Mouse (Mus musculus) heart, postnatal 10 days (tissue): ENCODE measurements around the gene Ccdc73. TPM values are rescaled to one million over a fixed set of nuclear protein-coding genes. Genes with fewer than 3 reads are reported as not detected.
"Not testable (repeated sequence)": the region's sequence is repeated elsewhere in the genome, so short reads cannot be mapped to it uniquely, and the experiment has no call there.

Experiments used
- DNase-seq, 2 experiments: peaks; one replicate each; pipeline ENCODE4 v3.0.0; 2021
- intact Hi-C: fragments of 180-260 bp; cut with DNase I; formaldehyde crosslinking; loops from one replicate; pipeline ENCODE4 v1.15.1; 2025
- total RNA-seq, 2 experiments: library from RNA; stranded (reverse); gene quantifications; 2 replicates each; pipeline ENCODE4 v1.2.3; 2021

Gene Ccdc73
- total RNA-seq, 2 experiments from 2014 or later, result 3.2 to 3.3 TPM

DNA sequence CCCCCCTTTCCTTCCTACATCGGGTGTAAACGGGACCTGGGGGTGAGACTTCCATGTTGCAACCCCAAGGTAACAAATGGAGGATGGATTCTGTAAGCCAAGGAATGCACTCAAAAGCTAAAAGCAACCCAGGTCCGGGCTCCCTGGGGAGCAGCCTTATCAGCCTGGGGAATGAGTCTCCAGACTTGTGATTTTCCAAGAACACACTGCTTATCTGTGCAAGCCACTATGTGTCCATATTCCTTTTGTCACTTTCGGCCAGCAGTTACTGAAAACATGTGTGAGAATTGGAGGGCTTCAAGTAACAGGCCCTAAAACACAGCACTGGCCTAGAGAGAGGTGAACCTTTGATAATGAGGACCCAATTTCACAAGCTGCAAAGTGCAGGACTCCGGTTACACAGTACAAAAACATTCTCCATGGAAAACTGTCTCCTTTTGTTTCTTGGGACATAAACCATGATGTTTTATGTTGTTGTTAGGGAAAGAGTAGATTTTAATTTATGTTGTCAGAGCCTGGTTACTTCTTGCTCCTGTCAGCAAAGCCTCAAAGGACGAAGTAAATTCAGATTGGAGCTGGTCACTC, 155.5 kb downstream of the Ccdc73 start:
- peak; percentile 48 to 51 for DNase-seq
- intact Hi-C loops, result no loop called here

DNA sequence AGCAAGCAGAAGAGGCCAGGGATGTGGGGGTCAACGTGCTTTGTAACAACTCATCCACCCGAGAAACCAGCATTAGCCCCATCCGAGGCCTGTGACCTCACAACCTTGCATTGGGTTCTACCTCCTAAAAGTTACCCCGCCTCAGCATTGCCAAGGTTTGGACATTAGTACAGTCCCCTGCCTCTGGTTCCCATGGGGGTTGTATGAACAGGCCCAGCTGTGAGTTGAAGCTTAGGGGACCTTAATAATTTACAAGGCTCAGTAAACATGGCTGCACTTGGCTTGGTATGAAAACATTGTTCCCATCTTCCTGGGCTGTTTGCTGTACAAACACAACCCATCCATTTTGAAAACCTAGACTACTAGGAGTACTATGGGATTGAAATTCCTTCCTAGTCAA, 156.2 kb downstream of the Ccdc73 start:
- no peak for DNase-seq

DNA sequence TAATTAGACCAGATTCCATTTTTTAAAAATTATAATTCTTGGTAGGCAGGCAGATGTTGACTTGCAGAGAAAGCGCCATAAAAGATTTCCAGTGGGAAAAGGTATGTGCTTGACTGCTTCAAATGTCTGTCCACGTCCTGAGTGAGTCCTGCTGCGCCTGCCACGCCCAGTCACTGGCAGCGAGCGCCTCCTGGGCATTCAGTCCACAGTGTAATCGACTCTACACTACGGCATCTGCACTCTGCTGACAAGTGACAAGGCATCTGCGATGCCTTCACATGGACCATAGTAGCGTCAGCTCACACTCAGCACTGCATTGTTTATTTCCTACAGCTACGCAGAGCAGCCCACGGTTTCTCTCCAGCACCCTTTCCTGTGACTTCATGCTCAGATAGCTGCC, 158.0 kb downstream of the Ccdc73 start:
- intact Hi-C loops, DNase-seq: not testable (repeated sequence)

More for the DNA sequence above, 156.2 kb downstream of the Ccdc73 start:
- intact Hi-C loops, result no loop called here

DNA sequence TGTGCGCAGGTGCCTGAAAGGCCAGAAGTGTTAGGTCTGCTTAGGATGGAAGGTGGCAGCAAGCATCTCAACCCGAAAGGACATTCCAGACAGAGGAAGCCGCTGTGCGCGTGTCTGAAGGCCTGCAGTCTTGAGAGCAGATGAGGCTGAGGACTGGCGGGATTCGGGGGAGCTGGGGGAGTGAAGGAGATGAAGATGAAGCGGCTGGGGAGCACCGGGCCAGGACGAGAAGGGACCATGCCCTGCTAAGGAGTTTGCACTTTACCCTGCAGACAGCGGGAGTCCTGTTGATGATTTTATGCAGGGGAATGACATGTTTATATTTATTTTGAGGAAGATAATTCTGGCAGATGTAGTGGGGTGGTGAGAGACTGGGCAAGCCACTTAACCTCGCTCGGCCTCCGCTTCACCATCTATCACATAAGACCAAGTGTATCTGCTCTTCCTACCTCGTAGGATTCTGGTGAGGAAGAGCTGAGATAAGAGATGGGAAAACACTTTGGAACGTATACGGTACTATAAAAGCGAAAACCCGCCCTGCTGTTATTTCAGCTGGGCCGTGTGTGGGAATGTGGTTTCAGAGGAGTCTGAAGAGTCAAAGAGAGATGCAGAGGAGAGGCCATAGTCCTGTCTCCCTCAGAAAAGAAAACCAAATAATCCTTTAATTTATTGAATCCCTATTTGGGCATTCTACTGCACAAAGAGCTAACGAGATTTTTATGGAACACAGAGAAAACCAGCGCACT, 159.5 kb downstream of the Ccdc73 start:
- intact Hi-C loops, result no loop called here
- no peak for DNase-seq

DNA sequence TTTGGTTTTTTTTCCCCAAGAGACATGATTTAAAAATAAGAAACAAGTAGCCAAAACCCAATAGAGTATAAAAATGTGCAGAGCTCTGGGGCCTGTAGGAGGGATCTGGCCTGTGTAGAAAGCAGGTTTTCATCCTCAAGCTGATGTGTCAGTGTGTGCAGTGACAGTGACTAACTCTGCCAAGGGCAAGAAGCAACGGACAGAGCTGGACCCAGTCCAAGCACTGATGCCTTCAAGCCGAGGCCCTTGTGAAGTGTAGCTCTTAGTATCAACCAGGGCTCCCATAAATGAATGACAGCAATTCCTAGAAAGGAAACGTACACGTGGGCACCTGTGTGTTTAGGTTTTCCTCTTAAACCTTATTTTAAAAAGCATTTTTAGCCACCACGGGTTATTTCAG, 161.2 kb downstream of the Ccdc73 start:
- DNase-seq, result no peak
- intact Hi-C loops, result no loop called here

DNA sequence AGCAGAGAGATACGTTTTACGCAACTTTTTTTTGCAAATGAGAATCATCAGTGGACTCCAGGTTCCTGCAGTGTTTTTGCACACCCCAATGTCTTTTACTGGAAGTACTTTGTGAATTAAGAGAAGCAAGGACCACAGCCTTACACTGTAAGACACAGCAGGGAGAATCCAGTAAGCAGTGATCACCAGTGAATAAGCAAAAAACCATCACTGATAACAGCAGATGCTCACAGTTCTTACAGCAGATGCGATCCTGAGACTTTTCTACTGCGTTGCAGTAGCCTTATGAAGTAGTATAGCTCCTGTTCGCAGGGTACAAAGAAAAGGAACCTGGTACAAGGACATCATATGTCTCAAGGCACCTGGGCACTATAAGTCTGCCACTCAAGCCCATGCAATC, 162.9 kb downstream of the Ccdc73 start:
- DNase-seq, result no peak
- intact Hi-C loops, result no loop called here

DNA sequence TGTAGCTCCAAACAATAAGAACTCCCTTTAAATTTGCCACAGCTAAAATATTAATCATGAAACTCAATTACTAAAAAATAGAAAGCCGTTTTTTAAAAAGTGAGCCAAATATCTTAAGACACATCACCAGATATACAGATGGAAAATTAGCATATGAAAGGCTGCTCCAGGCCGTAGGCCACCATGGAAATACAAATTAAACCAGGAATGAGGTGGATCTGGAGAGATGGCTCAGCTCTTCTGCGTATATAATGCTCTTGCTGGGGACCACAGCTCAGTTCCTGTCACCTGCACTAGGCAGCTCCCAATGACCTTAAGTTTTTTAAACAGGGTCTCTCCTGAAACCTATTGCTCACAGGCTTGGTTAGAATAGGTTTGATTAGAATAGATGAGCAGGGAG, 166.5 kb downstream of the Ccdc73 start:
- no peak for DNase-seq
- intact Hi-C loops, result no loop called here

DNA sequence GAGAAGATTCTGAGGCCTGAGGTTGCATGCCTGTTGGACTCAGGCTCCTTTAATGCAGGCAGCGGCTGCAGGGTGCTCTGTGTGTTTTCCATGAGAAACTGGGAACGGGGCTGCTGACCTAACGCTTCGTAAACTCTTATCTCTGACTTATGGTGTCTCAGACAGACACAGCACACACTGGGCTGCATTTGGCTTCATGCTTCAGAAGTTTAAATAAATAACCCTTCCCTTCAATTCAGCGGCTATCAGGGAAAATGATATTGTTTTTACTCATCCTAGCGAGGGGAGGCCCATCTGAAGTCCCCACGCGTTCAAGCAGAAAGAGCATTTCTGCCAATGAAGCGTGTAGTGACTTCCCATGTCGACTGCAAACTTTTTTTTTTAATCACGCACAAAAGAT, 168.4 kb downstream of the Ccdc73 start:
- intact Hi-C loops, result no loop called here
- no peak for DNase-seq

DNA sequence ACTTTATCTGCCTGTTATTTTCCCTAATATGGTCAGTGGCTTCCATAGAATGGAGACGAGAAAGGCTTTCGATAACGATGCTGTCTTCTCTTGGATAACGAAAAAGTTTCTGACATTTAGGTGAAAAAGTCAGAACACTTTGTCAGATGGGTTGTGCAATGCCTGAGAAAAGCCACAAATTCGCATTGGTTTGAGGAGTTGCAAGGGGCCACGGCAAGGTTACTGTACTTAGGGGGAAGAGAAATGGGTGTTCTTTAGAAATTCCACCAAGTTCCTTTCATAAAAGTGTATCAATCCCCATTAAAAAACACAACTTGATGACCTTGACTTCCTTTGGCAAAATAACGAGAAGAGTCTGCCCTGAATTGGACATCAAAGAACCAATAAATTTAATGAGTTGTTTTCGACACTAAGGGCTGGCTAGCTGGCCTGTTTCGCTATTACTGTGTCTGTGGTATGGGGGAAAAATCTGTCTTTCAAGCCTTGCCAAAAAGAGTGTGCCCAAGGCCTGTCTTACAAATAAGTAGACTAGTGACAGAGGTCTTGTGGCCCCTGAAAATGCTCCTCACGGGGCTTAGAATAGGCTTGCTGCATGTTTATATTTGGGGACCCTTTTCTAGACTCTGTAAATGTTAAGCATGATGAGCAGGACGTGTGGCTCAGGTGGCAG, 168.9 kb downstream of the Ccdc73 start:
- intact Hi-C loops, result no loop called here
- no peak for DNase-seq

DNA sequence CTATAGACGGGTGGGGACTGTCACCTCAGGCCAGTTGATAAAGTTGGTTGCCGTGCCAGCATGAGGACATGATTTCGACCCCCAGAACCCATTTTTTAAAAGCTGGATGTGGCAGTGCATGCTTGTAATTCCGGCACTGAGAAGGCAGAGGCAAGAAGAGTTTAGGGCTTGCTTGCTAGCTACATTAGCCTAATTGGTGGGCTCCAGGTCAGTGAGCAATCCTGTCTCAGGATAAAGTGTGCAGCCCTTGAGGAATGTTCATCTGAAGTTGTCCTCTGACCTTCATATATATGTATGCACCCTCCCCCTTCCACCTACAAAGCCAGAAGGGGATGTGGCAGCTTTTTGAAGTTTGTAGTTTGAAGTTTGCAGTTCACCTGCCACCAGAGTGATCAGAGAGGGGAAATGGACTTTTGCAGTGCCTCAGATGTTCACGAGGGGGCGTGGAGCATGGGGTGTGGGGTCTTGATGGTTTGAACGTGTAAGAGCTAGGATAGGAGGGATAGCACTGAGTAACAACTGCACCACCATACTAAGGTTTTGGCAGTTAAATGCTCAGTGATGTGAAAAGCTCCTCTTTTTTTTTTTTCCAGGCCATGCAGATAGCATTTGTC, 170.5 kb downstream of the Ccdc73 start:
- intact Hi-C loops, result no loop called here

DNA sequence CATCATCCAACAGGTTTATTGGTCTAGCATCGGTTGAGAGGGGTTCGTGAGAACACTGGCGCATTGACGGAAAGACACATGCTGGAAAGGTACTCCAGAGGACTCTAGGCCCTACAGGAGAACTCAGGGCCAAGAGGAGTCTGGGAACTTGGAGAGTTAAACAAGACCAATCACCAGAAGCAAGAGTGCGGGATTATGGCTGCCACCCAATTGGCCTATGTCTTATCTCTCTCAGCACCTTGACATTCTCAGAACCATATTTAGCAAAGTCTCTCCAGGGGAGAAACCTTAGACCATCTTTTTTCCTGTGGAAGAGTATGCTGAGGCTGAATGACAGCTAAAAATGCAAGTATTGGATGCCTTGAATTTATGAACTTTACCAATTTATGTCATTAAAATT, 171.3 kb downstream of the Ccdc73 start:
- no peak for DNase-seq
- intact Hi-C loops, result no loop called here

More for the DNA sequence above, 170.5 kb downstream of the Ccdc73 start:
- DNase-seq, result no peak

DNA sequence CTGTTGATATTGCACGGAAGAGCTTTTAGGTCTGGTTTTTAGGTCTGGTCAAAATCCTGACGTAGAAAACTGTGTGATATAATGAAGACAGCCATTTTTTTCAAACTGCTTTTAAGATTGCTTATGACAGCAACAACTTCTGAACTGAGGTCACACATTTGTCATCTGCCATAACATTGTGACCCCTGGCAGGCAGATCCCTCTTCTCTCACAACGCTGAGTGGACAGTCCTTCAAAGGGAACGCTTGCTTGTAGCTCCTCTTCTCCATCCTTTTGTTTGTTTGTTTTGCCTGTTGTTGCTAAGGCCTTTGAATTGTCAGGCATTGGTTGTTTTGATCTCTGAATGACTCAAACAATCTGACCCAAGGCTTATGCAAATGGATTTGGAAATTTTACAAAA, 173.3 kb downstream of the Ccdc73 start:
- intact Hi-C loops, result no loop called here
- DNase-seq, result no peak

DNA sequence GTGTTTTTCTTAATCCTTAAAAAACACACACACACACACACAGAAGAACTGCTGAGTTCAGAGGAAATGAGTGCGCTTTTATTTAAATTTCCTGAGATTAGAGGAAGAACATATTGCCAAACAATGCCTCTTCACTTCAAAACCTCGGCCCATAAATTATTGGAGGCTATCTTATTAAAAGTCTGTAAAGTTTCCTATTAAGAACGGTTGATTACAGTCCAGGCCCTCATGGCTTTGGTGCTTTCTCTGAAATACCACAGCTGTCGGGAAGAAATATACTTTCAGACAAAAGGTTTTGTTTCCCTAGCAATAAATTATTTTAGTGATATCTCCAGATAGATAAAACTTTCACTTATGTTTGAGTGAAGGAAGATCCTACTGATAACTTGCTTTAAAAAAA, 175.5 kb downstream of the Ccdc73 start:
- intact Hi-C loops, result no loop called here
- no peak for DNase-seq

DNA sequence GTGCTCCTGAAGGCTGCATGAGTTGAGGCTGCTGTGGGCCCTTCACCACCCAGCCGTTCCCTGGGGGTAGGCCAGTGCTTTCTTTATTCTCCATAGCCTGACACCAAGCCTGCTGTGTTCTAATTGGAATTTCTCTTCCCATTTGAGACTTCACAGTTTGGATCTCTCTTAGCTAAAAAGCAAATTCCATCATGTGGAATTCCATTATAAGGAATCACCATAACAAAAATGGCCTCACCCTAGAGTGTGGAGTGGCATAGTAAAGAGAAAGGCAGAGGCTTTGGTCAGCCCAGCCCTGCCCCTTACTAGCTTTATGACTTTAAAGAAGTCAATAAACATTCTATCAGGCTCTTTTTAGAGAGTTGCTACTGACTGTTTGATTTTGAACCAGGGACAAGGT, 180.7 kb downstream of the Ccdc73 start:
- intact Hi-C loops, result no loop called here
- DNase-seq, result no peak

DNA sequence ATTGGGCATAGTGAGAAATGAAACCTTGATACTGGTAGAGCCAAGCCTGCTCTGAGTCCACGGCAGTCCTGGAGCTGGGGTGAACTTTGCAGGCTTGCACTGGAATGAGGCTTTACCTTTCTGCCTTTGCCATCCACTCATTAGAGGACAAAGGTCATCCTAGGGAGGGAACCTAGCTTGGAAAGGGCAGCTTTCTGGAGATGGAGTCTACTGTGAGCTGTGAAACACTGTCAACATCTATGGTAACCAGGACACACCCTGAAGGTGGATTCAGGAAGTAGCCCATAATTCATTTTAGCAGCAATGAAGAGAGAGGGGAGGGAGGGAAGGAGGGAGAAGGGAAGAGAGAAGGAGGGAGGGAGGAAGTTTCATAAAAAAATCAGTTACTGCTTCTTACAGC, 187.9 kb downstream of the Ccdc73 start:
- intact Hi-C loops, result no loop called here
- DNase-seq, result no peak

DNA sequence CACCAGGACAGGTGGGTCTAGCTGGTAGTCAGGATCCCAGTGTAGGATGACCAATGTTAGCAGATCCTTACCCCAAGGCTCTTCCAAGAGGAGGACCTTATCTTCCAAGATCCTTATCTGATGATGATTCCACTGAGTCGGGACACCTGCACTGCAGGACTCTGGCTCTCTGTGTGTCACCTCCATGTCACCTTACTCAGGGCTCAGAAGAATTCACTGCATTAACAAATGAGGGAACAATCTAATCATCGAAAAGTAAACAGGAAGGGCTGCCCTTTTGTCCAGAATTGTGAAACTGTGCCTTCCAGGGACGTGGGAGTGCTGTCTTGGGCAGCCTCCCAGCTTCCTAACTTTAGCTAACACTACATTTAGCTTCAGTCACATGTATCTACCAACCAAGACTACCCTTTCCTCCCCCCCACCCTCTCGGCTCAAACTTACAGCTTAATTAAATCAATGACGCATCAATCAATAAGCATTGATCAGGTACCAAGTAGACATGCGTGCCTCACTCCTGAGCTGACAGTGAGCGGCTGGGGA, 191.0 kb downstream of the Ccdc73 start:
- intact Hi-C loops, result no loop called here
- no peak for DNase-seq

DNA sequence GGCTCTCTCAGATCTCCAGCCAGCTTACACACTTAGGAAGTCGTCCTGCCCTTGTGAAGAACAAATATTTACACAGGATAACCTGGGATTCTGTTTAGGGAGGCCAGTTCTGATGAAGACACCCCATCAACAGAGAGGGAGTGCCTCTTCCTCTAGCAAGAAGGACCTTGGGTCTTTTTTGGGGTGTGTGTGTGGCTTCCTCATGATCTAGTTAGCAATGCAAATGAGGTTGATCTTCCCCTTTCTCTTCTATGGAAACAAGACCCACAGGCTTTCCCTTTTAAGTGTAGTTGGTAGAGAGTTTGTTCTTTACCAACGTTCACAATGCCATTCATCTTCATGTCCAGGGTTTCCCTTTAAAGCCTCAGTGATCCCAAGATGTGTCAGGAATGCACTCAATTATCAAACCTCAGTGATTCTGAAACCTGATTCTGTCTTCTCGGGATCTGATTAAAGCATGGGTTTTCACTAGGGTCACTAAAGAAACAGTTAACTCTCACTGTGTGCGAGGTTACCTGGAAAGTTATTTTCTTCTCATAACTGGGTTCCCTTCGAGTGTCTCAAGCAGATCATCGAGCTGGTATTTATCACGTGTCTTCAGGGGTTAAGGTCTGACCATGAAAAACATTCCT, 195.3 kb downstream of the Ccdc73 start:
- intact Hi-C loops, result no loop called here
- DNase-seq, result no peak
